Comparison of ENCODE assay signal across 8 mouse cellular contexts in the genomic region with DNA sequence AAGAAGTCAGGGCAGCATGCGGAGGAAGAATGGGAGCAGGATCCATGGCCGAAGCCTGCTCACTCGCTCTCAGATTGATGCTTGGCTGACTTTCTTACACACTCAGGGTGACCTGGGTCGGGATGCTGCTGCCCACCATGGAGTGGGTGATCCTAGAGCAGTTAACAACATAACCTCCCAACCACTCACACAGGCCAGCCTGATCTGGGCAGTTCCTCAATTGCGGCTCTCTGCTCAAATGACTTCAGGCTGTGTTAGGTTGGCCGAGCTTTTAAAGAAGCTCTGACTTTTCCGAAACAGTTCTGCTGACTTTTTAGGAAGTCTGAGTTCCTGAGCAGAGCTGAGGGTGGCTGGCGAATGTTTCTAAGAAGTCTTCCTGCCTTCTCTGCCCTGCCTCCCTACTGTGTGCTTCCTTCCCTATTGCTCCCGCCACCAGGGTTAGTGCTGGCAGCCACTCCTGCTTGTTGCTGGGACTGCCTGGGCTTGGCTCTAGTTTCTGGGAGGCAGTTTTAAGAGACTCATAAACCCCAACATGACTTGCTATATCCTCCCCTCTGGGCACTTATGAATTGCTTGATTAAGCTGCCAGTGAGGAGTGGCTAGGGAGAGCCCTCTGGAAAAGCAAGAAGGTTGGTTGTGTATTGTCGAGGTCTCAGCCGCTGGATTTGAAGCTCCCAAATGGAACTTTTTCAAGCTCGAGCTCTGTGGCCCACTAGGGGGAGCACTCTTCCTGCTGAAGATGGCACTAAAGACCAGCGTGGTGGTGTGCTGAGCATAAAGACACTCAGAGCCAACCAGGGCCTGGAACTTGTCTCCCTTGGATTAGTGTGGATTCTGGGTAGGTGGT. TPM values are rescaled to one million over a fixed set of nuclear protein-coding genes. Genes with fewer than 3 reads are reported as not detected.
DNase-seq lines count a peak whose midpoint lies in the region; ATAC-seq lines count a peak whose summit lies in the region.
"Had no signal": no experiment of that assay in that cellular context is flagged by ENCODE, and none has a peak within 500 bp of the region (broad histone marks: within the 10 kb centered on the region; RNA-seq: fewer than 3 reads in every experiment).

No protein-coding gene starts in this region.

- peak; percentile 49 for DNase-seq in WW6 (ENCODE audit: low read depth, low spot score)
- peak; percentile 48 for DNase-seq in cerebellum, adult 9-10 months
- DNase-seq in frontal cortex, adult 2 months (ENCODE audit: extremely low spot score in 1 of 2, low spot score in 1 of 2): peak; percentile 37 to 88
- peak; percentile 59 to 76 for DNase-seq in left cerebral cortex, postnatal 10 days (ENCODE audit: extremely low spot score in 1 of 2, low spot score in 2 of 2)
- peak; percentile 62 for DNase-seq in right cerebral cortex, postnatal 25 days

- H3K4me2 ChIP-seq in intestine, embryonic 15.5 days (replicated peaks): no peak overlapping the region

- ATAC-seq in intestine, embryonic 15.5 days: peak; percentile 38
- ATAC-seq in megakaryocyte-erythroid progenitor cell, adult 5-6 weeks (replicated peaks; ENCODE audit: low FRiP score, low TSS enrichment, poor library complexity, severe bottlenecking): peak; percentile 74

- no peaks in the 10 kb centered on the region for H3K27me3 ChIP-seq in intestine, embryonic 15.5 days (replicated peaks)

- WGBS in intestine, embryonic 15.5 days: 66% methylated on average over 13 of the region's 13 CpGs

- H3K9ac ChIP-seq in intestine, embryonic 15.5 days: no peak overlapping the region

- no peak overlapping the region for H3K27ac ChIP-seq in intestine, embryonic 15.5 days

- H3K36me3 ChIP-seq in intestine, embryonic 15.5 days: peaks cover 8% of the 10 kb centered on the region; the same call in 1 of the 2 replicates

- H3K9me3 ChIP-seq in intestine, embryonic 15.5 days: no peaks in the 10 kb centered on the region

- no peaks in the 10 kb centered on the region for H3K4me1 ChIP-seq in intestine, embryonic 15.5 days (replicated peaks)

- no peak overlapping the region for H3K4me3 ChIP-seq in intestine, embryonic 15.5 days (replicated peaks)
- H3K4me3 ChIP-seq: myocyte had no signal

- intact Hi-C loops in left cerebral cortex, postnatal 10 days (cut with DNase I): loop anchor here (5.0 kb wide), 2 partner anchors 52 to 107 kb away; no protein-coding TSS in a partner anchor

RNA-seq across cellular contexts. Expression of a gene that starts 9.9 kb away (rescaled TPM):
- 17.4 and 18.2 TPM in 2 replicates for polyA plus RNA-seq in frontal cortex, adult 2 months (2012; rRNA removed)
- polyA plus RNA-seq in intestine, embryonic 15.5 days (2015; fragmentation: Nextera tagmentation; extraction: Ambion mirVana): 11.2 and 11.6 TPM in 2 replicates
- 10 to 100 TPM; 22.8 to 23.1 TPM for total RNA-seq in left cerebral cortex, postnatal 10 days (2021)
- 7.9 and 14.3 TPM in 2 replicates for total RNA-seq in megakaryocyte-erythroid progenitor cell, adult 5-6 weeks (2014; fragmentation: Nextera tagmentation)
- 14.1 and 16.3 TPM in 2 replicates for total RNA-seq in megakaryocyte-erythroid progenitor cell, adult 5-6 weeks (2017)
